Mouse (Mus musculus): ENCODE measurements around the gene Plxna2. TPM values are rescaled to one million over a fixed set of nuclear protein-coding genes. Genes with fewer than 3 reads are reported as not detected.

Gene Plxna2
- polyA plus RNA-seq, 1 experiment, result not detected

- TF ChIP-seq CTCF (IDR thresholded peaks at IDR 0.05; ENCODE audit: insufficient read depth, low read depth, low read length), result no peak
- no peak for TF ChIP-seq POLR2A (IDR thresholded peaks at IDR 0.05; ENCODE audit: insufficient read depth, low read depth, low read length)
- Histone ChIP-seq H3K4me1 (ENCODE audit: control insufficient read depth, insufficient read depth, low read length) (peaks cover 17% of the 10 kb centered on the region), H3K27ac (ENCODE audit: insufficient read depth, low read depth, low read length) (no peak overlapping the region), H3K4me3 (ENCODE audit: insufficient read depth, low read depth, low read length) (no peak overlapping the region)
- WGBS, result 93% methylated on average over 6 of the region's 6 CpGs
Observed at GRCm38 (mm10) chr1:194643930-194644329, 25.9 kb downstream of the Plxna2 start.

GRCm38 (mm10) chr1:194645898-194646297, 27.9 kb downstream of the Plxna2 start:
- TF ChIP-seq POLR2A (IDR thresholded peaks at IDR 0.05; ENCODE audit: insufficient read depth, low read depth, low read length) (no peak), CTCF (IDR thresholded peaks at IDR 0.05; ENCODE audit: insufficient read depth, low read depth, low read length) (no peak)
- 98% methylated on average over 1 of the region's 1 CpGs for WGBS
- Histone ChIP-seq H3K27ac (ENCODE audit: insufficient read depth, low read depth, low read length) (no peak overlapping the region), H3K4me3 (ENCODE audit: insufficient read depth, low read depth, low read length) (no peak overlapping the region), H3K4me1 (ENCODE audit: control insufficient read depth, insufficient read depth, low read length) (peaks cover 17% of the 10 kb centered on the region)

- no peak for TF ChIP-seq POLR2A (IDR thresholded peaks at IDR 0.05; ENCODE audit: insufficient read depth, low read depth, low read length)
- no peak for TF ChIP-seq CTCF (IDR thresholded peaks at IDR 0.05; ENCODE audit: insufficient read depth, low read depth, low read length)
Observed at GRCm38 (mm10) chr1:194650076-194650475, 32.1 kb downstream of the Plxna2 start.

DNA sequence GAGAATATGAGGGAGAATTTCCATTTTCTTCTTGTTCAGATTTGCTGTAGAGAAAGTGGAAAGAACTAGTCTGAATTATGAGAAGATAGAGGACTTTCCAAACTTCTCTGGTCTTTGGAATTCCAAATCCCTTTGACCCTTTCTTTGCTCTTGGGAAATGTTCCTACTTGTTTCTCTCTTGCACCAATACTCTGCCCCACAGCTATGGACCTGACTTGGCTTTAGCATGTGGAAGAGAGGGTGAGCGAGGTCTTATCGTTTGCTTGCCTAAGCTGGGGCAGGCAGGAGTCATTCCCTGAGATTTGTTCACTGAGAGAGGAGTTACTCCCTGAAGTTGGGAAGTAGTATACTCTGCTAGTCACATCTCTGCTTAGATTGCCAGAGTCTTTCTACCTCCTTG, 32.5 kb downstream of the Plxna2 start:
- 97% methylated on average over 2 of the region's 2 CpGs for WGBS

More at GRCm38 (mm10) chr1:194650076-194650475, 32.1 kb downstream of the Plxna2 start:
- Histone ChIP-seq H3K27ac (ENCODE audit: insufficient read depth, low read depth, low read length) (no peak overlapping the region), H3K4me1 (ENCODE audit: control insufficient read depth, insufficient read depth, low read length) (no peaks in the 10 kb centered on the region), H3K4me3 (ENCODE audit: insufficient read depth, low read depth, low read length) (no peak overlapping the region)
- 57% methylated on average over 1 of the region's 1 CpGs for WGBS

DNA sequence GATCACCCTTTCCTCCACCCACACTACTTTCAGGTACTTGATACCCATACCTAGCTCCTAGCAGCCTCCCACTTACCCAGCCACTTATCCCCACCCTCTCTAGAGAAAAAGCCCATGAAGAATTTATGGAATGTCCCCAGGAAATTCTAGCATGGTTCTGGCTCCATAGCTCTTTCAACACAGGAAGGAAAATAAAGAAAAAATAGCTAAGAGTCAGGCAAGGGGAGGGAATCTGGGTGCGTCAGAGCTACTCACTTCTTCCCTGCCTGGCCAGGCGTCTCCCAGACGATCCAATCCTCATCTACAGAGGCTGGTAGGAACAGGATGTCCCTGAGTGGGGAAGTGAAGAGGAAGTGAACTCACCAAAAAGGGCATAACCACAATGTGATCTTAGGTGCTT, 34.0 kb downstream of the Plxna2 start:
- TF ChIP-seq CTCF (IDR thresholded peaks at IDR 0.05; ENCODE audit: insufficient read depth, low read depth, low read length) (no peak), POLR2A (IDR thresholded peaks at IDR 0.05; ENCODE audit: insufficient read depth, low read depth, low read length) (no peak)
- WGBS, result 78% methylated on average over 3 of the region's 3 CpGs
- Histone ChIP-seq H3K27ac (ENCODE audit: insufficient read depth, low read depth, low read length) (no peak overlapping the region), H3K4me3 (ENCODE audit: insufficient read depth, low read depth, low read length) (no peak overlapping the region), H3K4me1 (ENCODE audit: control insufficient read depth, insufficient read depth, low read length) (no peaks in the 10 kb centered on the region)

More for the DNA sequence above, 32.5 kb downstream of the Plxna2 start:
- no peaks in the 10 kb centered on the region for H3K4me1 ChIP-seq (ENCODE audit: control insufficient read depth, insufficient read depth, low read length)
- H3K4me3 ChIP-seq (ENCODE audit: insufficient read depth, low read depth, low read length), result no peak overlapping the region
- H3K27ac ChIP-seq (ENCODE audit: insufficient read depth, low read depth, low read length), result no peak overlapping the region
- TF ChIP-seq POLR2A (IDR thresholded peaks at IDR 0.05; ENCODE audit: insufficient read depth, low read depth, low read length) (no peak), CTCF (IDR thresholded peaks at IDR 0.05; ENCODE audit: insufficient read depth, low read depth, low read length) (no peak)

DNA sequence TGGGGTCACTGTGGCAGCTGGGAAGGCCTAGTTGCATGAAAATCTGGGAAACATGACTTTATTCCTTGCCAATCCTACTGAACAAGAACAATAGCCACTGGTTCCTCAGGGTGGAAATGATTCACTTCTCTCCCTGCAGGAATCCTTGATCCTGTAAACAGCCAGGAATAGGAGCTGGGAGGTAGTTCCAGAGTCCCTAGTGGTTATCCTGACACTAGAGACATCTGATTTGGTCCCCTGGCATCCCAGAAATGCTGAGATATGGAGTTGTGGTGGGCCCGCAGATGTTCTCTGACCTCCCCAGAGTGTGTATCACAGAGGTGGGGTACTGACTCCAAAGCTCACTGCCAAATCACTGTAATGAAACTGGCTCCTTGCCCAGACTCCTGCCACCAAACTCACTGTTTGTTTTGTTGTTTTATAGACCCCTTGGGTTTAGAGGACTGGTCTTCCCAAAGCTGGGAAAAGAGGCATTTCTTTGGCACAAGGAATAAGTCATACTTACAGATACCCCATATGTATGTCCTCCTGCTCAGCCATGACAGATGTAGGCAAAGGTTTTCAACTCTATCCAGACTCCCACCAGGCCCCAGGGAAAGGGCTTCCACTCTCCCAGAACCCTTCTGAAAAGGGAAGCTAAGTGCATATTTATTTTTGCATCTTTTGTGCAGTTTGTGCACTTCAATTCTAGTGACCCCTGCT, 40.6 kb downstream of the Plxna2 start:
- Histone ChIP-seq H3K4me3 (ENCODE audit: insufficient read depth, low read depth, low read length) (no peak overlapping the region), H3K27ac (ENCODE audit: insufficient read depth, low read depth, low read length) (peak overlapping the region; percentile 25; the same call in 1 of the 2 replicates), H3K4me1 (ENCODE audit: control insufficient read depth, insufficient read depth, low read length) (peaks cover 6% of the 10 kb centered on the region)
- TF ChIP-seq POLR2A (IDR thresholded peaks at IDR 0.05; ENCODE audit: insufficient read depth, low read depth, low read length) (no peak), CTCF (IDR thresholded peaks at IDR 0.05; ENCODE audit: insufficient read depth, low read depth, low read length) (no peak)
- 25% methylated on average over 1 of the region's 1 CpGs for WGBS

GRCm38 (mm10) chr1:194660426-194661119, 42.6 kb downstream of the Plxna2 start:
- H3K4me3 ChIP-seq (ENCODE audit: insufficient read depth, low read depth, low read length), result no peak overlapping the region
- peaks cover 6% of the 10 kb centered on the region for H3K4me1 ChIP-seq (ENCODE audit: control insufficient read depth, insufficient read depth, low read length)
- TF ChIP-seq CTCF (IDR thresholded peaks at IDR 0.05; ENCODE audit: insufficient read depth, low read depth, low read length), result no peak
- H3K27ac ChIP-seq (ENCODE audit: insufficient read depth, low read depth, low read length), result no peak overlapping the region
- WGBS, result 79% methylated on average over 3 of the region's 3 CpGs

- Histone ChIP-seq H3K27ac (ENCODE audit: insufficient read depth, low read depth, low read length) (no peak overlapping the region), H3K4me1 (ENCODE audit: control insufficient read depth, insufficient read depth, low read length) (peaks cover 6% of the 10 kb centered on the region)
- TF ChIP-seq CTCF (IDR thresholded peaks at IDR 0.05; ENCODE audit: insufficient read depth, low read depth, low read length) (no peak), POLR2A (IDR thresholded peaks at IDR 0.05; ENCODE audit: insufficient read depth, low read depth, low read length) (no peak)
Observed at GRCm38 (mm10) chr1:194663021-194663420, 45.0 kb downstream of the Plxna2 start.

DNA sequence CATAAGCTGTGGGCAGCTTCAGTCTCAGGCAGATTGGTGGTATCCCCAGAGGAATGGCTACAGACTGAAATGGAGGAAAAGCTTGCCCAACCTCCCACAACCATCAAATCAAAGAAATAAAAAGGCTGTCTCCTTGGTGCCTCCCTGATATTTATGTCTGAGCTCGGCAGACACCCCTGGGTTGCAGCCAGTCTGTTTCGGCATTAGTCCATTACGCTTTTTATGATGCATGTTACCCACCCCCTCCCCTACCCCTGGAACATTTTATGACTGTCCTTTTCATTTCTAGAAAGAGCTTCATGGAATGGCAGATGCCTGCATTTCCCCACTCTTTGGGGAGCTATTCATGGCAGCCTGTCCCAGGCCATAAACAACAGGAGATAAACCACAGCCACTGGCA, 47.7 kb downstream of the Plxna2 start:
- WGBS, result 75% methylated on average over 3 of the region's 3 CpGs
- Histone ChIP-seq H3K4me3 (ENCODE audit: insufficient read depth, low read depth, low read length) (no peak overlapping the region), H3K27ac (ENCODE audit: insufficient read depth, low read depth, low read length) (no peak overlapping the region), H3K4me1 (ENCODE audit: control insufficient read depth, insufficient read depth, low read length) (peaks cover 4% of the 10 kb centered on the region)
- TF ChIP-seq POLR2A (IDR thresholded peaks at IDR 0.05; ENCODE audit: insufficient read depth, low read depth, low read length), result no peak
- no peak for TF ChIP-seq CTCF (IDR thresholded peaks at IDR 0.05; ENCODE audit: insufficient read depth, low read depth, low read length)

More at GRCm38 (mm10) chr1:194663021-194663420, 45.0 kb downstream of the Plxna2 start:
- no peak overlapping the region for H3K4me3 ChIP-seq (ENCODE audit: insufficient read depth, low read depth, low read length)

Data from olfactory bulb, adult 2 months (tissue).